Mouse (Mus musculus): ENCODE data around the gene Msrb1. TPM values are rescaled to one million over a fixed set of nuclear protein-coding genes. Genes with fewer than 3 reads are reported as not detected.
"Not testable (repeated sequence)": the region's sequence is repeated elsewhere in the genome, so short reads cannot be mapped to it uniquely, and the experiment has no call there.

Gene Msrb1
- 73.2 and 98.3 TPM in 2 replicates for total RNA-seq (2021)
- long read RNA-seq, experiment 1, transcript Msrb1-202 (5 exons, 886 nt) = major isoform, 21 of 27 reads
- long read RNA-seq, experiment 1, partial matches to known transcripts = 1 of 27 reads
- long read RNA-seq, experiment 1, other reads (novel, unspliced or antisense) = 2 of 27 reads
- long read RNA-seq, experiment 2, transcript Msrb1-202 (5 exons, 886 nt) = major isoform, 20 of 34 reads
- long read RNA-seq, experiment 2, partial matches to known transcripts = 1 of 34 reads
- long read RNA-seq, experiment 2, other reads (novel, unspliced or antisense) = 10 of 34 reads

DNA sequence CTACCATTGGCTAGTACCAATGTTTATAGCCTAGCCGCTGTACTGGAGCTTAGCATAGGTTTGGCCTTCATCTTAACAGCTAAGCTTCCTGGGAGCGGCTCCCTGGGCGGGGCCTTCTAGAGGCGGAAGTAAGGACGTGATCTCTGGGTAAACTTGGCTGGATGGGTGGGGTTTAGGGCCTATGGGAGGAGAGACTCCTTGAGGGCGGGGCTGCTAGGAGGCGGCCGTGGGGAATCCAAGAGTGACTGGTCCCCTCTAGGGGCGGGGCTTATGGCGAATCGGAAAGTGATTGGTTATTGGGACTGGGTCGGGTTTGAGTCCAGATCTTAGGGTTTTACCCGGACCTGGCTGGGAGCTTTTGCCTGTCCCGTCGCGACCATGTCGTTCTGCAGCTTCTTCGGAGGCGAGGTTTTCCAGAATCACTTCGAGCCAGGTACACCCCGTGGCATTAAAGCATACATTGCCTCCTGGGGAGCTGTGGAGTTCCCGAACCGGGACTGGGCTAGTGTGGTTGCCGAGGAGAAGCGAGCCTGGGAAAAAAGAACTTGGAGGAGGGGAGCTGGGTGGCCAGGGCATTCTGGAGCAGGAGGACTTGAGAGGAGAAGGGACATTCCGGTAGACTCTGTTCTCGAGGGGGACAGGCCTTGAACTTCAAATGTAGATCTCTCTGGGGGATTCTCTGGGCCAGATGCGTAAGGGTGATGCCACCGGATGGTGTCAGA is at the start of gene Msrb1:
Gene Msrb1 (plus strand): TSS at position 313 of the 722 bp plus-strand sequence.
- DNase-seq = peak; percentile 99

DNA sequence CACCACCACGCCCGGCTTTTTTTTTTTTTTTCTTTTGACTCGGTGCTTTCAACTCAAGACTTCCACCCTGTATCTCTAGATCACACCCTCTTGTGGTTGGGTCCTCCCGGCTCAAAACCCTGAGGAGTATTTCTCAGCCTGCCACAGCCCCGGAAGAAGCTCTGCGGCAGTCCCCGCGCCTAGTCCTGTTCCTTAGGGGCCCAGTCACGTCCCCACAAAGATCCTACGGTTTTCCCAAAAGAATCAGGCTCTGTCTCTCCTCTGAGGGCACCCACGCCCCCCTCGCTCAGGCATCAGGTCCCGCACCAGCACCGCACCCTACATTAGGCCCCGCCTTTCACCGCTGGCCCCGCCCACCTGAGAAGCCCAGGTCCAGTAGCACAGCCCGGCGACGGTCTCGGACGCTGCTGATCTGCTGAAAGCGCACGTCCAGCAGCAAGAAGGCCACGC is 49.3 kb upstream of the Msrb1 start:
- peak; percentile 76 for DNase-seq

DNA sequence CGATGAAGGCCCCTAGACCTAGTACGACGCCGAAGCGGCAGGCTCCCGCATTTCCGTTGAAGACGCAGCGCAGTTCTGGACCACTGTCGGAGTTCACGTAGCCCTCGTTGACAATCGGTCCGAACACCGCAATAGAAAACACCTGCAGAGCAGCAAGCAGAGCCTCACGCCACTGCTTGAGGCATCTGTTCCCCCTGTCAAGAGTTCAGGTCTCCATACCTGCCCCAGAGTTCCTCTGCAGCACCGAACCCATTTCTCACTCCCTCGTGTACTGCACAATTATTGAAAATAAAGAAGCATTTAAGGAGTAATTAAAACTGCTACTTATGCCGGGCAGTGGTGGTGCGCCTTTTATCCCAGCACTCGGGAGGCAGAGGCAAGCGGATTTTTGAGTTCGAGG is 48.8 kb upstream of the Msrb1 start:
- DNase-seq = no peak

DNA sequence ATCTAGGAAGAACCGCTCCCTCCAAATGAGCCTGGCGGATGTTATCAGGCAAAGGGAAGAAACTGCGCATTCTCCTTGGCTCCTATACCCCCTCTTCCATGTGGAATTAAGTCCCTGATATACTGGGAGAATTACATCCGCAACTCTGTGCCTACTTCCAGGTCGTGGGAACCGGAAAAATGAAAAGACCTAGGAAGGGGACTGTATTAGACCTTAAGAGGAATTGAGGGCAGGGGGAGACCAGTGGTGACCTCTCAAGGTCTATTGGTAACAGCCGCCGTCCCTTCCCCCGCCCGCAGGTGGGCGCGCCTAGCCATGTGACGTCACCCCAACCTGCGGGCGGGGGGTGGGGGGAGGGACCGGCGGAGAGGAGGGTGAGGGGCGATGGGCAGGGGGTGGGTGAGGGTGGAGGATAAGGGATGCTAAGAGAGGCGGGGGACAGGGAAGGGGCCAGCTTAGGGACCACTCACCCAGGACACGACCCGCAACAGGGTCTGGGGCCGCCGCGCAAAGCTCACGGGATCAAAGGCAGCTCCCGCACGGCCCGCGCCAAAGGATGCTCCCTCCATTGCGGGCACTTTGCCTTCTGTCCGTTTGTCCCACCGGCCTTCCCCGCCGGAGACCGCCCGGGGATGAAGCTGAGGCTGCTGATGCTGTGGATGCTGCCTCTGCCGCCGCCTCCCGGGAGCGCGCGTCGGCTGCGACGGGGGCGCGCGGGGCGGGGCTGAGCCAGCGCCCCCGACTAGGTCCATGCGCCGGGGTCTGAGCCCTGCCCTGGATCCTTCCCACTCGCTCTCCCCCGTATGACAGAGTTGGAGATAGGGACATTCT is 47.0 kb upstream of the Msrb1 start, which contains the start of gene Syngr3:
Gene Syngr3 (minus strand): TSS at position 705 of the 831 bp plus-strand sequence.
- no peak for DNase-seq

DNA sequence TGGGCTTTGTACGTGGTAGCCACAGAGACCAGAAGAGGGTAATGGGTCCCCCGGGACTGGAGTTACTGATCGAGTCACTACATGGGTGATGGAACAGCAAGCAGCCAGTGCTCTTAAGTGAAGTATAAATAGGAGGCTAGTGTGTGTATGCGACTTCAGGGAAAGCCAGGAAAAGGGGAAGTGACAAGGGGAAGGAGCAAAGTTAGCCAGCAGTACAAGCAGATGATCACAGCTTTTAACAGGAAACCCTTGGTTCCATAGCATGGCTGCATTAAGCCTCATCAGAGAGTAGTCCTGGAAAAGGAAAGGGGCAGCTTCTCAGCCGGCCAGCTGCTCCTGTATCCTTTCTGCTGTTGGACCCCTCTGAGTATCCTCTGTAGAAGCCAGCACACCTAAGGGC is 44.1 kb upstream of the Msrb1 start:
- no peak for DNase-seq

DNA sequence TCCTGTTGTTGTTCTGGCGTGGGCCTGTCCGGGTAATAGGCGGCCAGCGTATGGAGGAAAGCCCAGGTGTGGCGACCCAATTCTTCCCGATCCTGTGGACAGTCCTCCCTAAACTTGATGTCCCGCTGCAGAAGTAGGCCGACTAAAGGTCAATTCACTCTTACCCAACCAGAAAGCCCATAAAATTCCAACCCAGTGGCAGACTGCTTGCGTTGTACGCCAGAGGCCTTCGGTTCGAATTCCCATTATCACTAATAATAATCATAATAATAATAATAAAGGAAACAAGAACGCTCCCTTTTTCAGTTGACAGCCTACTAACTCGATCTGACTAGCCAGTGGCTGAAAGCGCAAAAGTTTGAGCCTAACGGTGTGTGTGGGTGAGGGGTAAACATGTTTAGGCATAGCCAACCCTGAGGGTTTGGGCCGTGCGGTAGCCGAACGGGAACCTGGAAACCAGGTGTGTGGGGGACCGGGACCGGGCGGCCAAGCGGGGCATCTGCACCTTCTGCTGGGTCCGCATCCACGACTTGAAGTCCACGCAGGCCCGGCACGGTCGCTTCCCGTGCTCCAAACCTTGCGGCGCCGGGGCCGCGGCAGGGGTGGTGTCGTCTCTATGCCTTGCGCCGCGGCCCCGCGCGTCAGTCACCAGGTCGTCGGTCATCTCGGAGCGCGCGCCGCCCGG is 41.0 kb upstream of the Msrb1 start:
- DNase-seq = no peak

DNA sequence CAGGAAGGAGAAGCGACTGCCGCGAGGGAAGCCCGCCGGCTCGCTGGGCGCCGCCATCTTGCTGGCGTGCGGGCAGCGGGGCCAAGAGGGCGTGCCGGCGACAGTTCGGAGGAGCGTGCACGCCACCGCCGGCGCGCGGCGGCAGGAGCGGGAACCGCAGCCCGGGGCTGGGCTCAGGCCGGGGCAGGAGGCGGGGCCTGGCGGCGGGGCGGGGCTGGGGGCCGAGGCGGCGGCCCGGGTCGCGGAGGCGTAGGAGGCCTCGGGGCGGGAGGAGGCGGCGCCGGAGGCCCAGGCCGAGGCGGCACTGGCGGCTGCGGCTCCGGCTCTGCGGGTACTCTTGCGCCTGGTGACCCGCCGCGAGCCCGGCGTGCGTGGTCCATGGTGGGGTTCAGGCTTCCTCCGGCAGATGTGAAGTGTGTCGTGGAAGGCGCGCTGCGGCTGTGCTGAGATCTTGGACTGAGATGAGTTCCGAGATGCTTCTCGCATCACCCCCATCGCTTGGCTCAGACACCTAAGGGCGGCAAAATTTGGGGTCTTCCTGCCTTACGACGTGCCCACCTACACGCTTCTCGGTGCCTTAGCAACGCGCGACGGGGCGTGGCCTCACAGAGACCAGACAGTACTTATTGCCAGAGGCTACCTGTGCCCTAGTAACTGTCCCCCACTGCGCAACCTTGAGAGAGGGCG is 40.3 kb upstream of the Msrb1 start, which contains the start of the genes Gfer and Noxo1:
Gene Gfer (minus strand): TSS at position 146 of the 687 bp plus-strand sequence.
Gene Noxo1 (plus strand): TSS at position 224 of the 687 bp plus-strand sequence.
- peak; percentile 95 for DNase-seq

DNA sequence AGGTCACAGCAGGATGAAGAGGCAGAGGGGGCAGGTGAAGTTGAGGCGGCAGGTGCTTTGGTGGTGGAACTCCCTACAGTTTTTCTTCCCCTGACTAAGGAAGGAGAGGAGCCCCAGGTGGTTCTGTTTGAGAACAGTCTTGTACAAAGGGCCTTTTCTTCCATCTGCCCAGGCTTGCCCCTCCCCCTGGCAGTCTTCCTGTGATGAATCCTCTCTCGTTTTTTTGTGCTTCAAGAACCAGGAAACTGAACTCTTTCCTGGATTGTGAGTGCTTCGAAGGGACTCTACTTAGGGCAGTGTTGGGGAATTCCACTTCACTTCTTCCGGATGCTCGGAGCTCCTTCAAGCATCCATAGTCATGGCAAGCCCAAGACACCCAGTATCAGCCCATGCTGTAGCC is 38.5 kb upstream of the Msrb1 start:
- no peak for DNase-seq

DNA sequence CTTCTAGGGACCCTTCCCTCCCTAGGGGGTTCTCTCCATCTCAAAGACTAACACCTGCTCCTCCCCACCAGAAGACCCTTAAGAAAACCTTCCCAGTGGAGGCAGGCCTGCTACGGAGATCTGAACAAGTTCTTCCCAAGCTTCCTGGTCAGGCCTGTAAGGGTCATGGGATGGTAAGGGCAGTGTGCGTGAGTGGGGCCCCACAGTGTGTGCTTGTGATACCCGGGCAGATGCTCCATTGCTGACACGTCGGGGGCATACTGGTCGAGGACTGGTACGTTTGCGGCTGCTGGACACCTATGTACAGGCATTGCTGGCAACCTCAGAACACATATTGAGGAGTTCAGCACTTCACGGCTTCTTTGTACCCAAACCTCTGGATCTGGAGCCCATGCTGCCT is 37.7 kb upstream of the Msrb1 start:
- DNase-seq = no peak

DNA sequence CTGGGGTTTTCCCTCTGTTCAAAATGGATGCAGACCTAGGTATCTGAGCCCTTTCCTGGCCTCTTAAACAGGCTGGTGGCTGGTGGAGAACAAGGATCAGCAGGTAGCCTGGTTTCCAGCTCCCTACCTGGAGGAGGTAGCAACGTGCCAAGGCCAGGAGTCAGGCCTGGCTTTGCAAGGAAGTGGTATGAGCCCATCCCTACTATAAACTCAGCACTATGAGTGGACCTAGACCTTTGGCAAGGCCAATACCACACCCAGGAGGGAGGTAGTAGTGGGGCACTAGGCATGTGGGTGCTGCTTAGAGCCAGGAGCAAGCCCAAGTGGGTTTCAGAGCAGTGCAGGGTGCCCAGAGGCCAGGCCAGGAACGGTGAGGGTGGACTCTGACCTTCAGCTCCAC is 37.0 kb upstream of the Msrb1 start:
- no peak for DNase-seq

DNA sequence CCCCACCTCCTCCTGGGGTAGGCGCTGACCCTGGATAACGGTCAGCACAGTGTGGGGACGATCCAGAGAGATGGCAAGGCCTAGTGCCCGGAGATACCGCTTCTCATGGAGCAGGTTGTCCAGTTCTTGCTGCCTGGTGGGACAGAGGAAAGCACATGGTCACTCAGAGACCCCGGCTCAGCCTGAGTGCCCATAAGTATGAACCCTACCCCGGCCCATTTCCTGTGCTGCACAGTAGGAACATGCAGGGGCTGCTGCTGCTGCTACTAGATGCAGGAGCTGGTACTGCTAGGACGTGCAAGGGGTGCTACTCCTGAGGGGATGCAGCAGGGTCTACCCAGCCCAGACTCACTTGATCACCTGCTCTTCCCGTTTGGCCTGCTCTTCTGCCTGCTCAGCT is 35.2 kb upstream of the Msrb1 start:
- DNase-seq = no peak

DNA sequence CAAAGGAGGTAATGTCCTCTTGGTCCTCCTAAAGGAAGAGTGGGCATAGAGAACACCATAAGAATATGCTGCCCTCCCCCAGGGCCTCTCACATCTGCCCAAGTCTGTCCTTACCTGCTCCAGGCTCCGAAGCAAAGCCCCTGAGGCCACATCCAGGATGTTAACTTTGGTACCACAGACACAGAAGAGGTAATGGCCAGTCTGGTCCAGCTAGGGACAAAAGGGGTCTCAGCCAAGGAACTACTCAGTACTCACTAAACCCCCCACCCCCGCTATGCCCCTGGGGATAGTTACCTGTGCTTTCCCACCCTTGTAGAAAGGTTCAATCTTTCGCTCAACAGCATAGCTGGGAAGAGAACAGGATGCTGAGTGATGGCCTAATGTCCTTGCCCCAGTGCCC is 30.6 kb upstream of the Msrb1 start:
- no peak for DNase-seq

DNA sequence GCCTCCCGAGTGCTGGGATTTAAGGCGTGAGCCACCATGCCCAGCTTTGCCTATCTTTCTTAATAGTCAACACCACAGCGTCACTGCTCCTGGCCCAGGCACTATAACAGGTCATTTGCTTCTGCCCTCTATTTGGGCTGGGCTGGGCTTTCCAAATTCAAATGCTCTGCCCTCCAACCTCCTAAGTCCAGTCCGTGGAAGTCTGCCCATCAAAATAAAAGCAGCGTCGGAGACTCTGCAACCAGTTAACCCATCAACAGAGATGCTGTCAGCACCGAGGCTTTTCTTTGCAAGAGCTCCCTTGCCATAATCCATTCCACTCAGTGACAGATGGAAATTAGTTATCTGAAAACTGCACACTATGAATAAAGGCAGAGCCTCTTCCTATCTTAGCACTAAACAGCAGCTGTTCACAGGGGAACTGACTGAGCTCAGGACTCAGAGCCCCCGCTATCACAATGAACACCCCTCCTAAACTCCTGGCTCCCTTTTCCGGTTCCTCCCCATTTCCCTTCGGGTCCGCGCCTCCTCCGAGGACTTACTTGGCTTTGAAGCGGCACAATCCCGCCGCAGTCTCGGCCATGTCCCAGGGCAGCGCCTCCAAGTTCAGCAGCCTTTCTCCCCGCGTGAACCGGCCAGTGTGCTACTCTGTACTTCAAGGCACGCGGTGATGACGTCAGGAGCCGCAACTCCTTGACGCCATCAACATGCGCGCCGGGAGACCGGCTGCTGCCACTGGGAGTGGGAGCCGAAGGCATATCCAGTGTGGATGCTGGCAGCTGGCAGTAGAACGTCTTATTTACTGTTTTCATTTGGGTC is 29.3 kb upstream of the Msrb1 start, which contains the start of gene Tbl3:
Gene Tbl3 (minus strand): TSS at position 679 of the 819 bp plus-strand sequence.
- peak; percentile 96 for DNase-seq

DNA sequence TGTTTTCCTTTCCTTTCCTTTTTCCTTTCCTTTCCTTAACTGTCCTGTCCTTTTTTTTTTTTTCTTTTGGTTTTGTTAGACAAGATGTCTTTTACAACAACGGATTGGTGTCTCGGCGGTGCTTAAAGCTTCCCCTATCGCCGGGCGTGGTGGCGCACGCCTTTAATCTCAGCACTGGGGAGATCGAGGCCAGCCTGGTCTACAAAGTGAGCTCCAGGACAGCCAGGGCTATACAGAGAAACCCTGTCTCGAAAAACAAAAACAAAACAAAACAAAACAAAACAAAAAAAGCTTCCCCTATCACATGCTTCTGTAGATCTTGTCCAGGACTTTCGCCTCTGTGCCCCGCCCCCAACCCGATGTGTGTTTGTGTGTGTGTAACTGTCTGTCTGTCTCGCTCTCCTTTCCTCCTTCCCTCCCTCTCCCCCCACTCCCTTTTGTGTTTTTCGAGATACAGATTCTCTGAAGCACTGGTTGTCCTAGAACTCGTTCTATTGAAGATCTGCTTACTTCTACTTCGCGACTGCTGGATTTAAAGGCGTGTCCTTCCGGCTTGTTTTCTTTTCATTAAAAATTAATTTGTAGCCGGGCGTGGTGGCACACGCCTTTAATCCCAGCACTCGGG is 28.5 kb upstream of the Msrb1 start:
- DNase-seq = peak; percentile 38

DNA sequence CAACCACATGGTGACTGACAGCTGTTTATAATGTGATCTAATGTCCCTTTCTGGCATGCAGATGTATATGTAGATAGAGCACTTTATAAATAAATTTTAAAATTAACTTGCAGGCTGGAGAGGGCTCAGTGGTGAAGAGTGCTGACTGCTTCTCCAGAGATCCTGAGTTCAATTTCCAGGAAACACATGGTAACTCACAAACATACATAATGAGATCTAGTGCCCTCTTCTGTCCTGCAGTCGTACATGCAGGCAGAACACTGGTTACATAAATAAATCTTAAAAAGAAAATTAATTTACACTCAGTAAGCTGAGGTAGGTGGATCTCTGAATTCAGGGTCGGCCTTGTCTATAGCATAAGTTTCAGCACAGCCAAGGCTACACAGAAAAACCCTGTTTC is 27.8 kb upstream of the Msrb1 start:
- no peak for DNase-seq

DNA sequence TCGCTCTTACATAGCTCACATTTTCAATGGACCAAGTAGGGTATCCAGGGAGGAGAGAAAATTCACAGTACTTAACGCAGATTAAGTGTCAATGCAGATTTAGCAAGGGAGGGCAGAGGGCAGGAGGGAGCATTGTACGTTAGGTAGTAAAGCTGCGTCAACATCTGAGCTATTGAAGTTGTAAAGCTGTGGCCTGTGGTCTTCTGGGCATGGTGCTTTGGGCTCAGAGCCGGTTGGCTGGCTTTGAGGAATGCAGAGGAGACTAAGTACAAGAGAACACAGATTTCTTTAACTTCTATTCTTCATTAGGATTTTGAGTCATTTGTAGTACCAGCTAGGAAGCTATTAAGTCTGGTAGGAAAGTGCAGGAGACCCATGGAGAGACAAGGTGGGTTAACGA is 20.9 kb upstream of the Msrb1 start:
- DNase-seq = no peak

DNA sequence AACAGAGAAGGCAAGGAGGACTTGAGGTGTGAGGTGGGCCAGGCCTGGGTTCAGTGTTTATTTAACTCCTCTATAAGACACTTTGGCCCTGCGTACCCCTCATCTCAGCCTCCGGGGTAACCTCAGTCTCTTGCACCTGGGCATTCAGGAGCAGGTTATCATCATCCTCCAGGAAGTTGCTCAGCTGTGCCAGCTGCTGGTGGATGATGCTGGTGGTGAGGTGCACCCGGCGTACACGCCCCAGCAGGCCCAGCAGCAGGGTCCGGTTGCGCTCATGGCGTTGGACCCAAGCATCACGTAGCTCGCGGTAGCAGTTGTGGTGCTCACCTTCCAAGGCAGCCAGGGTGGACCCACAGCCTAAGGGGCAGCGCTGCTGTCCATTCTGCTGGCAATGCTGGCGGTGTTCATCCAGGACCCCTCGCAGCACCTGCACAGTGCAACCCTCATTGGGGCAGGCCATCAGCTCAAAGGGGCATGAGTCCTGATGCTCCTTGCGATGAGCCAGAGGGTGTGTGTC is 20.2 kb upstream of the Msrb1 start:
- no peak for DNase-seq

DNA sequence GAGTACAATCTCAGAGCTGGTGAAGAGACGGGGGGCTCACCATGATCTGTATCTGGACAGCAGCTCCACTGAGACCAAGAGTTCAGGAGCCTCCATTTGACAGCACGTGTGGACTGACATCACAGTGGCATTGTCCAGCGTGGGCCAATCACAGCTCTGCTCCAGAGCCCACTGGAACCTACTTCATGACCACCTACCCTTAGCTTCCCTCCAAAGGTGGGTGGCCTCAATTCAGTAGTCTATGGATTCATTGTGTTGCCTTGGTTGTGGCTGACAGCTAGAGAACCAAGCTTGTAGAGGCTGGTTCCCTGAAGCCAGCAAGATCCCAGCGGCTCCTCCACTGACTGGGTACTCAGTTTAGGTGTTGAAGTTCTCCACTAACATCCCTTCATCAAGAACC is 18.5 kb upstream of the Msrb1 start, which contains the start of the genes Rnf151 and Rps2:
Gene Rnf151 (minus strand): TSS at position 121 of the 400 bp plus-strand sequence.
Gene Rps2 (plus strand): TSS at position 174 of the 400 bp plus-strand sequence.
- DNase-seq = no peak

DNA sequence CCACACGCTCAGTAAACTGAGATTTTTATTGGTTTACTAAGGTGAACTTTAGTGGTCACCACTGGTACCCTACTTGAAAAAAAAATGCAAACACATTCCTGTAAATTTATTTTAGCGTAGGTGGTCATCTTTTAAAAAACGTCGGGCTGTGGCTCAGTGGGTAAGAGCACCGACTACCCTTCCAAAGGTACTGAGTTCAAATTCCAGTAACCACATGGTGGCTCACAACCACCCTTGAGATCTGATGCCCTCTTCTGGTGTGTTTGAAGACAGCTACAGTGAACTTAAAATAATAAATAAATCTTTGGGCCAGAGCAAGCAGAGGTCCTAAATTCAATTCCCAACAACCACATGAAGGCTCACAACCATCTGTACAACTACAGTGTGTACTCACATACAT is 17.5 kb upstream of the Msrb1 start:
- DNase-seq = not testable (repeated sequence)

Data from adrenal gland, postnatal 14 days (tissue).